Mouse (Mus musculus): ENCODE results near the gene Rhoc.

Gene Rhoc

DNA sequence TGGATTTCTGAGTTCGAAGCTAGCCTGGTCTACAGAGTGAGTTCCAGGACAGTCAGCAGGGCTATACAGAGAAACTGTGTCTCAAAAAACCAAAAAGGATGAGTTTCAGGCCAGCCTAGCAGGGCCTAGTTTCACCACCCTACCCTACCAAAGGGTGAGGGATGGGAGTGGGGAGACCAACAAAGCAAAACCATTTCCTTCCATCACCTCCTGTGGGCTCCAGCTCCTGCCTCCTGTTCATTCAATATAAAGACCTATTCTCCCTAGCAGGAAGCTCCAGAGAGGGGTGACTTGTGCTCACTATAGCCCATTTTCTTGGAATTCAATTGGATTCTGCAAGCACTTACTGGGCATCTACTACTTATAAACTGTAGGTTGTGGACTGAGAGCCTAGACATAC lies 26.6 kb downstream of the Rhoc start:
- in situ Hi-C loops (cut with MseI, MboI) = no loop called here

DNA sequence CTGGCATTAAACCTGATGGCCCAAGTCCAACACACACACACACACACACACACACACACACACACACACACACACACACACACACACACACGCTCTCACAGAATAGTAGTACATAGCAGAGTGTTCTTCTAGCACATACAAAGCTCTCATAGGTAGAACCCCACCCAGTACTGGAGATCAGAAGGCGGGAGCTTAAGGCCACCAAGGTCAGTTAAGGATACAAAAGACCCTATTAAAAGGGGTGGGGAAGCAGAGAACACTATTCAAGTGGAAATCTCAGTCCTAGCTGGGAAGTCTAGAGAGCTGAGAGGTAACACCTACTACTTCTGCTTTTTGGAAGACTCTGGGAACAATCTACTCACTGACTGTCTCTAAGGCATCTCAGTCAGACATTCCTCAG lies 27.2 kb downstream of the Rhoc start:
- in situ Hi-C loops (cut with MseI, MboI) = no loop called here

DNA sequence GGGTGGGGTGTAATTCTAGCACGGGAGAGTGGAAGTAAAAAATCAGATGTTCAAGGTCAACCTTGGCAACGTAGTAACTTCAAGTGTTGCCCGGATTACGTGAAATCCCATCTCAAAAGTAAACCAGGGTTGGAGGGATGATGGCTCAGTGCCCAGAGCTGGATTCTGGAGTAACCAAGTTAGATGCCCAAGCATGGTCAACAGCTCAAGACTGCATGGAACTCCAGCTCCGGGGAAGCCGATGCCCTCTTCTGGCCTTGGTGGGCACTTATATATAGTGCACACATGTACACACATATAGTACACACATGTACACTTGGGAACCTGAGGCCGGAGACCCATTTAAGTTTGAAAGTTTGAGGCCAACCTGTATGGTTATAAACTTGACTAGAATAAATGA lies 28.0 kb downstream of the Rhoc start:
- in situ Hi-C loops (cut with MseI, MboI) = no loop called here

DNA sequence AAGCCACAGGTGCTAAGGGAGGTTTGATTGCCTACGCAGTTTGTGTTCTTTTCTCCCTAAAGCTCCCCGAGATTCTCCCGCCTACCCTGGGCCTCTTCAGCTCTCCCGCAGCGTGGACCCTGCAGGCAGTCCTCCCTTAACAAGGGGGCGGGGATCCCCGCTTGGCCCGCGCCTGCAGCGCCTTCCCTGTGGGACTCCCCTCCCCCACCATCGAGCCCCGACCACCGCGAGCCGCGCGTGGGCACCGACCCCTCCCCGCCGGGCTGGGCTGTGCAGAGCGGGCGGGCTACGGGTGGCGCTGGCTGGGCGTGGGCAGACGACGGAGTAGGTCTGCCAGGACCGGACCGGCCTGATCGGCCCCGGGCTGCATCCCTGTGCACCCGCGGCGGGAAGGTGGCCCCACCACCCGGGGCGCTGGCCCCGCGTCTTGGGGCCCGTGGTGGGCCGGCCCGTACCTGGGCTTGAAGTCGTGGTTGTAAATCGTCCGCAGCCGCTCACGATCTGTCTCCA lies 29.4 kb downstream of the Rhoc start:
- in situ Hi-C loops (cut with MseI, MboI) = no loop called here

DNA sequence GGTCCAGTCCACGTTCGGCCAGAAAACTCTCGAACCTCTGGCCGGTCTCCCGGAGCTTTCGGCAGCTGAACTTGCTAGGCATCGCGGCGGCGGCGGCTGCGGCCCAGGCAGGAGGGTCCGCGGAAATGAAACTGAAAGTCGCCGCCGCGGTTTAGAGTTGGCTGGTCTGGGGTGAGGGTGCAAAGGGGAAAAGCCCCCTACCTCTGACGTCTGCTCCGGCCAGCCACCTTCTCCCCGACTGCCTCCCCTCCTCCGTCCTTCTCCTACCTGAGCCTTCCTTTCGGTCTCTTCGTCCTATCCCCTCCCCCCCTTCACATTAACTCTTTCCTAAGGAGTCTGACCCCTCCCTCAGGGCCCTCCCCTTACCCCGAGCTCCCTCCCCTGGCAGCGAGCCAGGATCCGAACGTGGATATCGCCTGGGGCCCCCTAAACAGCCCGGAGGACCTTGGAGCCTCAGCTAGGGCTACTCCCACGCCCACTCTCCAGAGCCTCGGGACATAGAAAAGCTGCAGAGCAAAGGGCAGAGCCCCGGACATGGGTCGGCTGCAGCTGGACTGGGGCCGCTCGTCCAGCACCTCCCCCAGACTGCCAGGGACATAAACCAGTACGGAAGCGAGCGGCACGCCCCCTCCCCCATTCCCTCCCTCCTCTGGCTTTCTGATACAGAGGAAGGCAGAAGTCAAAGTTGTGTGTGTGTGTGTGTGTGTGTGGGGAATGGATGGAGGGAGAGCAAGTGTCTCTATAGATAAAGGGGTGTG lies 30.0 kb downstream of the Rhoc start, which contains the start of gene Mov10:
Gene Mov10, minus strand, starts transcription at position 573 of the 758 bp plus-strand sequence.
- in situ Hi-C loops (cut with MseI, MboI) = no loop called here

DNA sequence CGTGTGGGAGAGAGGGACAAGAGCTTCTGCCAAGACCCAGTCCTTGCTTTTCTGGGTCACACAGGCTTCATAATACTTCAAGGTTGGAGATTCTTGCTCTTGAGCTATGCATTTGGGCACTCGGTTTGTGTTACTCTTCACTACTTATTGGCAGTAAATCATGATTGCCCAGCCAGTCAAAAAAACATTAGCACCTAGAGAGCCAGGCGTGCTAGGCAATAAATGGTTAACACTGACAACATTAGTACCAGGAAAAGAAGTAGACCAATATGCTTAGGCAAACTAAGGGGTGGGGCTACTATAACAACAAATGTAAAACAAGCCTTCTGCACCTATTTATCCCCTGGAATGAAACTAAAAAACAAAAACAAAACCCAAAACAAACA lies 30.6 kb downstream of the Rhoc start:
- in situ Hi-C loops (cut with MseI, MboI) = no loop called here

DNA sequence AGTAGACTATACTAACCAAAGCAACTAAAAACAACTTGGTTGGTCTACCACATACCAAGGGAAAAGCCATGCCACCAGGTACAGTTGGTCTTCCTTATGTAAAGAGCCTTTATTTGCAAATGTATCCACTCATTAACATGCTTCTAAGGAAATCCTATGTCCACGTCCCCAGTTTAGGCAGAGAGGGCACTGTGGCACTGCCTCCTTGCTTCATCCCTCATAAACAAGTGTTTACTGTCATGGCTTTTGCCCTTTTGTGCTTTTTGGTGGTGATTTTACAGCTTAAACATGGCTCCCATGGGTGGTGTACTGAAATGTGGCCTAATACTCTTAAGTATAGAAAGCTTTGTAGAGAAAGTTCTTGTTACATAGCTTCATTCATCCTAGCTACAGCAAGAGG lies 32.3 kb downstream of the Rhoc start:
- in situ Hi-C loops (cut with MseI, MboI) = no loop called here

DNA sequence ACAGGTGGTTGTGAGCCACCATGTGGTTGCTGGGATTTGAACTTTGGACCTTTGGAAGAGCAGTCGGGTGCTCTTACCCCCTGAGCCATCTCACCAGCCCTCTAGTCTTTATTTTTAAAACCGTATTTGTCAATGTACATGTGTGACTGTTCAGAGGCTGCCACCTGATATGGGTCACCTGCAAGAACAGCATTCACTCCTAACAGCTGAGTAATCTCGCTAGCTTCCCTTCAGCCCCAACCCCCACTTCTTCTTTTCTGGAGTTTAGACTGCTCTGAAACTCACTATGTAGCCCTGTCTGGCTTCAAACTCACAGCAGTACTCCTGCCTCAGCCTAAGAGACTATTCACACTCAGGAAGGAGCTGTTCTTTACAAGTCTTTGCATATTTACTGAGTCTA lies 34.2 kb downstream of the Rhoc start:
- in situ Hi-C loops (cut with MseI, MboI) = no loop called here

DNA sequence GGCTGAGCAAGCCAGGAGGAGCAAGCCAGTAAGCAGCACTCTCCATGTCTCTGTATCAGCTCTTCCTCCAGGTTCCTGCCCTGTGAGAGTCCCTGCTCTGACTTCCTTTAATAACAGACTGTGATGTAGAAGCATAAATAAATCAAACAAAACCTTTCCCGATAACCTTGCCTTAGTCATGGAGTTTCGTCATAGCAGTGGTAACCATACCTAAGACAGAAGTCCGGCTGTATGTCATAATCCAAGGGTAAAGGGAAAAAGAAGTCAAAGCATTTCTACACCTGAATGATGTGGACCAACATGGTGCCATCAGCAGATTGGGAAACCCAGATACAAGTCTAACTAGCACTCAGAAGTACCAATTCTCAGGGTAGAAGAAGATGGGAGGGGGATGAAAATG lies 47.6 kb downstream of the Rhoc start:
- in situ Hi-C loops (cut with MseI, MboI) = no loop called here

DNA sequence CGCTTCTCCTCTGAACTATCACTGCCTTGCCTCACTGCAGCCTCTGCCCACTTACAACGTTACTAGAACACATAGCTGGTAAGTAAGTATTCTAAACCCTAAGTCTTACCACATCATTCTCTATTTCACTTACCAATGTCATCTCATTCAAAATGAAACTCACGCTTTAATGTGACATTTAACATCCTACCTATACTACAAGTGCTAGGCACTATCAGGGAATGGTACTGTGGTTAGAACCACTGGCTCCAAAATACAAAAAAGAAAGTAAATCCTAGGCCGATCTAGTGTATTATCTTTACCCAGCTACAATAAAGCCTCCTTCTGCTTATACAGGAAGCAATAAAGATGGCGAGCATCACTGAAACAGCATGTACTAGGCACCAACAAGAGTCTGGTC lies 52.9 kb downstream of the Rhoc start:
- in situ Hi-C loops (cut with MseI, MboI) = no loop called here
